Mouse (Mus musculus) MN1 (cell line): ENCODE data around the gene Edem3.

ENCODE experiments used
- DNase-seq: peaks from one replicate; pipeline ENCODE4 v3.0.0-alpha.2; 2016; ENCODE audit warnings: low spot score

Gene Edem3

GRCm38 (mm10) chr1:151754881-151755659, at the start of gene Edem3:
Edem3 (plus strand) TSS chr1:151755371.
- DNase-seq, result peak; percentile 99

- DNase-seq, result peak; percentile 82
These were observed 49.3 kb upstream of the Edem3 start for GRCm38 (mm10) chr1:151705723-151706396.

- DNase-seq, result no peak
These were observed 48.8 kb upstream of the Edem3 start for GRCm38 (mm10) chr1:151706397-151706752.

GRCm38 (mm10) chr1:151708966-151709733, 46.0 kb upstream of the Edem3 start:
- peak; percentile 62 for DNase-seq

- DNase-seq, result no peak
These were observed 45.5 kb upstream of the Edem3 start for GRCm38 (mm10) chr1:151709734-151710022.

GRCm38 (mm10) chr1:151710424-151711055, 44.6 kb upstream of the Edem3 start:
- DNase-seq, result no peak

GRCm38 (mm10) chr1:151711062-151711461, 44.1 kb upstream of the Edem3 start:
- no peak for DNase-seq

GRCm38 (mm10) chr1:151712664-151713063, 42.5 kb upstream of the Edem3 start:
- no peak for DNase-seq

GRCm38 (mm10) chr1:151713622-151714021, 41.5 kb upstream of the Edem3 start:
- DNase-seq, result no peak

- no peak for DNase-seq
These were observed 39.0 kb upstream of the Edem3 start for GRCm38 (mm10) chr1:151716024-151716710.

GRCm38 (mm10) chr1:151717624-151718023, 37.5 kb upstream of the Edem3 start:
- no peak for DNase-seq

GRCm38 (mm10) chr1:151718575-151718974, 36.6 kb upstream of the Edem3 start:
- DNase-seq, result no peak

- peak; percentile 38 for DNase-seq
These were observed 35.3 kb upstream of the Edem3 start for GRCm38 (mm10) chr1:151719911-151720310.

- DNase-seq, result peak; percentile 14
These were observed 34.6 kb upstream of the Edem3 start for GRCm38 (mm10) chr1:151720566-151720965.

- peak; percentile 63 for DNase-seq
These were observed 33.7 kb upstream of the Edem3 start for GRCm38 (mm10) chr1:151721357-151721983.

- DNase-seq, result no peak
These were observed 31.4 kb upstream of the Edem3 start for GRCm38 (mm10) chr1:151723771-151724170.

- no peak for DNase-seq
These were observed 29.6 kb upstream of the Edem3 start for GRCm38 (mm10) chr1:151725590-151725989.

- DNase-seq, result no peak
These were observed 28.8 kb upstream of the Edem3 start for GRCm38 (mm10) chr1:151726358-151726757.

GRCm38 (mm10) chr1:151728141-151728540, 27.0 kb upstream of the Edem3 start:
- no peak for DNase-seq

- no peak for DNase-seq
These were observed 18.0 kb upstream of the Edem3 start for GRCm38 (mm10) chr1:151737146-151737545.

- no peak for DNase-seq
These were observed 14.0 kb upstream of the Edem3 start for GRCm38 (mm10) chr1:151741199-151741621.
